Mouse (Mus musculus): ENCODE measurements at regions not wholly inside any gene's neighbourhood (a gene's known extent, or its start where the extent isn't known, plus 50 kb on each side); places are given as distances from the start of the nearest gene placed in this dataset.
A peak's percentile ranks its signal among the peaks of the same experiment; 100 is the strongest.

- no peak overlapping the region for H3K4me3 ChIP-seq (ENCODE audit: insufficient read depth, low read length)
- no peak for TF ChIP-seq CTCF (IDR thresholded peaks at IDR 0.05; ENCODE audit: low read depth, low read length)
- TF ChIP-seq POLR2A (IDR thresholded peaks at IDR 0.05; ENCODE audit: borderline replicate concordance, low read depth, low read length) = no peak
- no peak overlapping the region for H3K27ac ChIP-seq (ENCODE audit: insufficient read depth, low read depth, low read length)
- H3K4me1 ChIP-seq (ENCODE audit: control insufficient read depth, insufficient read depth, low read length) = peaks cover 14% of the 10 kb centered on the region
Measured at GRCm38 (mm10) chr12:25313212-25313611, 216.3 kb upstream of the Id2 start.

- H3K4me3 ChIP-seq (ENCODE audit: insufficient read depth, low read length) = no peak overlapping the region
- H3K4me1 ChIP-seq (ENCODE audit: control insufficient read depth, insufficient read depth, low read length) = peaks cover 14% of the 10 kb centered on the region
- no peak for TF ChIP-seq CTCF (IDR thresholded peaks at IDR 0.05; ENCODE audit: low read depth, low read length)
- TF ChIP-seq POLR2A (IDR thresholded peaks at IDR 0.05; ENCODE audit: borderline replicate concordance, low read depth, low read length) = no peak
- no peak overlapping the region for H3K27ac ChIP-seq (ENCODE audit: insufficient read depth, low read depth, low read length)
Measured at GRCm38 (mm10) chr12:25312390-25312789, 215.4 kb upstream of the Id2 start.

GRCm38 (mm10) chr12:25311728-25312127 is 214.8 kb upstream of the Id2 start:
- TF ChIP-seq CTCF (IDR thresholded peaks at IDR 0.05; ENCODE audit: low read depth, low read length) (no peak), POLR2A (IDR thresholded peaks at IDR 0.05; ENCODE audit: borderline replicate concordance, low read depth, low read length) (no peak)
- Histone ChIP-seq H3K4me3 (ENCODE audit: insufficient read depth, low read length) (no peak overlapping the region), H3K4me1 (ENCODE audit: control insufficient read depth, insufficient read depth, low read length) (peaks cover 14% of the 10 kb centered on the region), H3K27ac (ENCODE audit: insufficient read depth, low read depth, low read length) (no peak overlapping the region)

GRCm38 (mm10) chr12:25310293-25310946 is 213.5 kb upstream of the Id2 start:
- Histone ChIP-seq H3K4me3 (ENCODE audit: insufficient read depth, low read length) (no peak overlapping the region), H3K4me1 (ENCODE audit: control insufficient read depth, insufficient read depth, low read length) (peaks cover 7% of the 10 kb centered on the region), H3K27ac (ENCODE audit: insufficient read depth, low read depth, low read length) (no peak overlapping the region)
- TF ChIP-seq POLR2A (IDR thresholded peaks at IDR 0.05; ENCODE audit: borderline replicate concordance, low read depth, low read length) = no peak
- no peak for TF ChIP-seq CTCF (IDR thresholded peaks at IDR 0.05; ENCODE audit: low read depth, low read length)

GRCm38 (mm10) chr12:25309234-25309633 is 212.3 kb upstream of the Id2 start:
- H3K4me1 ChIP-seq (ENCODE audit: control insufficient read depth, insufficient read depth, low read length) = peaks cover 8% of the 10 kb centered on the region
- H3K27ac ChIP-seq (ENCODE audit: insufficient read depth, low read depth, low read length) = no peak overlapping the region
- no peak overlapping the region for H3K4me3 ChIP-seq (ENCODE audit: insufficient read depth, low read length)
- TF ChIP-seq CTCF (IDR thresholded peaks at IDR 0.05; ENCODE audit: low read depth, low read length) = no peak
- TF ChIP-seq POLR2A (IDR thresholded peaks at IDR 0.05; ENCODE audit: borderline replicate concordance, low read depth, low read length) = no peak

GRCm38 (mm10) chr12:25305764-25306653 is 209.1 kb upstream of the Id2 start:
- TF ChIP-seq POLR2A (IDR thresholded peaks at IDR 0.05; ENCODE audit: borderline replicate concordance, low read depth, low read length) = no peak
- no peak for TF ChIP-seq CTCF (IDR thresholded peaks at IDR 0.05; ENCODE audit: low read depth, low read length)
- no peak overlapping the region for H3K27ac ChIP-seq (ENCODE audit: insufficient read depth, low read depth, low read length)
- H3K4me1 ChIP-seq (ENCODE audit: control insufficient read depth, insufficient read depth, low read length) = peaks cover 28% of the 10 kb centered on the region
- no peak overlapping the region for H3K4me3 ChIP-seq (ENCODE audit: insufficient read depth, low read length)

GRCm38 (mm10) chr12:25304820-25305511 is 208.0 kb upstream of the Id2 start:
- H3K4me3 ChIP-seq (ENCODE audit: insufficient read depth, low read length) = no peak overlapping the region
- no peak overlapping the region for H3K27ac ChIP-seq (ENCODE audit: insufficient read depth, low read depth, low read length)
- peaks cover 25% of the 10 kb centered on the region for H3K4me1 ChIP-seq (ENCODE audit: control insufficient read depth, insufficient read depth, low read length)
- TF ChIP-seq CTCF (IDR thresholded peaks at IDR 0.05; ENCODE audit: low read depth, low read length) (no peak), POLR2A (IDR thresholded peaks at IDR 0.05; ENCODE audit: borderline replicate concordance, low read depth, low read length) (no peak)

GRCm38 (mm10) chr12:25303500-25304050 is 206.6 kb upstream of the Id2 start:
- H3K27ac ChIP-seq (ENCODE audit: insufficient read depth, low read depth, low read length) = no peak overlapping the region
- peaks cover 25% of the 10 kb centered on the region for H3K4me1 ChIP-seq (ENCODE audit: control insufficient read depth, insufficient read depth, low read length)
- TF ChIP-seq CTCF (IDR thresholded peaks at IDR 0.05; ENCODE audit: low read depth, low read length) (no peak), POLR2A (IDR thresholded peaks at IDR 0.05; ENCODE audit: borderline replicate concordance, low read depth, low read length) (no peak)
- H3K4me3 ChIP-seq (ENCODE audit: insufficient read depth, low read length) = no peak overlapping the region

GRCm38 (mm10) chr12:25300804-25301390 is 204.0 kb upstream of the Id2 start:
- H3K4me3 ChIP-seq (ENCODE audit: insufficient read depth, low read length) = no peak overlapping the region
- H3K4me1 ChIP-seq (ENCODE audit: control insufficient read depth, insufficient read depth, low read length) = peaks cover 25% of the 10 kb centered on the region
- TF ChIP-seq CTCF (IDR thresholded peaks at IDR 0.05; ENCODE audit: low read depth, low read length) (no peak), POLR2A (IDR thresholded peaks at IDR 0.05; ENCODE audit: borderline replicate concordance, low read depth, low read length) (no peak)
- 0 out of 2 replicates have a peak overlapping the region, but pooled peaks have one; percentile 10 for H3K27ac ChIP-seq (ENCODE audit: insufficient read depth, low read depth, low read length)

Data from bone marrow macrophage, adult 2 months (primary cell).